Mouse (Mus musculus): ENCODE results near the gene Adam11.

Adam11 gene

DNA sequence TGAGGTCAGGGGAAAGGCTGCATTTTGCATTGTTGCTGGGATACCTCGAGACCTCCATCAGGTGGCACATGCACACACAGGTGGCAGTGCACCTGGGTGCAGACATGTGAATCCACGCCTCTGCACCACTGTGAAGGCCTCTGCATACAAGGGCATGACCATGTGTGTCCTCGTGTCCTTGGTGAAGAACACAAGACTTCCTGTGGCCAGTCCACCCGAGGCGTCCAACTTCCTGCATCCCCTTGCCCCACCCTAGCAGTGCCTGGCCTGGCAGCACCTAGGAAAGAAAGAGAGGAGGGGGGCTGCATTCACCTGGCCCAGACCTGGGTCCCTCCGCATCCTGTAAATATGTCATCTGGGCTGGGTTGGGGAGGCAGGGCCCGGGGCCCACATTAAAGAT, 18.6 kb downstream of the Adam11 start:
- no peak for DNase-seq

DNA sequence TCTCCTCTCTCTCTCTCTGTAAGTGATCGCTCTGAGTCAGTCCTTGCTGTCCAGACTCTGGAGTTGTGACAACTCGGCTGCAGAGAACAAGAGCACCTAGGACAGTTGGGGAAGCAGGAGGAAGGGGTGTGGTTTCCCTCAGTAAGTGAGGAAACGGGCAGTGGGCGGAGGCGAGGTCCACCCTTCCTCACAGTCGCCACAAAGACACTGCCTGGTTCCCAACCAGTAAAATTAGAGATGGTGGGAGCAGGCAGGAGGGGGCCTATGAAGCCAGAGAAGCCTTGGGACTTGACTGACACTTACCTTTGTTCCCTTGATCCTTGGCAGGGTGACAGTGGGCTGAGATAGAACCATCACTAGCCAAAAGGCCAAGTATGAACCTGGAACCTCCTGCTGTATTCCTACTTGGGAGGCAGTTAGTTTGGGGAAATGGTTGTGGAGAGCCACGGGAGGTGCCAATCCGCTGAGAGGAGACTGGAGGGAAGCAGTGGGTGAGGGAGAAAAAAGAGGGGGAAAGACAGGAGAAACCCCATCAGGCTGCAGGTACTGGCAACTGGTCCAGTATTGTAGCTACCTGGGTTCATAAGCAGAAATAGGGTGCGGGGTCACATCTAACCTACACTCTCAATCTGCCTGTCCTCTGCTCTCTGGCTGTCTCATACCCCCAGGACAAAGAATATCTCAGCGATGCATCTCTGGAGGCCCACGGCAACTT, 19.2 kb downstream of the Adam11 start:
- DNase-seq = peak; percentile 58

DNA sequence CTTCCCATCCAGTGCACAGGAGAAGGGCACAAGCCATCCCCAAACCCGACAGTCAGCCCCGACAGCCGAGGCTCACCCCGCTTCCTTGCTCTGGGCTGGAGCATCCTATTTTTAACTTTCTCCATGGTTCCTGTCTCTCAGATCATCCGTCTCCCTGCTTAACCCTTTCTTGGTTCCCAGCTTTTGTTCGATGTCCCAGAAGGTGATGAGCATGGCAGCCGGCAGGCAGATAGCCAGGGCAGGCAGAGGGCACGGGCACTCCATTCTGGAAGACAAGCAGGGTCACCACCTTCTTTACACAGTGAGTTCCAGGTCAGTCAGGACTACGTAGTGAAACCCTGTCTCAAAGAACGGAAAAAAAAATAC, 19.7 kb downstream of the Adam11 start:
- DNase-seq = no peak

DNA sequence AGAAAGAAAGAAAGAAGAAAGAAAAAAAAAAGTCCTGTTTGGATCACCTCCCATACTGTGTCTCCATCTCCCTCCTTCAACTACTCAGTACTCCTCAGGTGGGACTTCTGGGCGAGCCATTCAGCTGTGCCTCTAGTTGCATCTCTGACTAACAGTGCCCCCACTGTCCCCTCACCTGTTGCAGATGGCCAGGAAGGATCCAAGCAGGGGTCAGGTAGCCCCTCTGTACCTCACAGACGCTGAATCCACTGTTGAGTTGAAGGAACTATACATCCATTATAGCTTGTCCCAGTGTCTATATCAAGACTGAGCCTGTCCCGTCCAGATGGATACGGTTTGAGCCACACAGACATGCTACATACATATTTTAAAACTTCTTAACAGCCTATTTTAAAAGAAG, 20.3 kb downstream of the Adam11 start:
- DNase-seq = no peak

DNA sequence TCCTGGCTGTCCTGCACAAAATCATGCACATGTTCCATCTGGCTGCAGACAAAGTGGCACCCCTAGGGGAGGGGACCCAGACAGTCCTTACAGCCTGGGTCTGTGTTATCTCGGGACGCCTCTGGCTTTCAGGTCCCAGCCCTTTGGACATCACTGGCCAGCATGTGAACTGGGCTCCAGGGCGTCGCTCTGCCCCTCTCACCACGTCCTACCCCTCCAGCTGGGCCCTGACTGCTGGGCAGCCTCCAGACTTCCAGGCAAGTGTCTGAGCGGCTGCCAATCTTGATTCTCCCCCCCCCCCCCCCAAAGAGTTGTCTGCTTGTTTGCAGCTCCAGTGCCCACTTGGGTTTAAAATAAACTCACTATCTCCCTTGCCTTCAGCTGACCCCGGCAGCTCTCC, 22.2 kb downstream of the Adam11 start:
- DNase-seq = no peak

DNA sequence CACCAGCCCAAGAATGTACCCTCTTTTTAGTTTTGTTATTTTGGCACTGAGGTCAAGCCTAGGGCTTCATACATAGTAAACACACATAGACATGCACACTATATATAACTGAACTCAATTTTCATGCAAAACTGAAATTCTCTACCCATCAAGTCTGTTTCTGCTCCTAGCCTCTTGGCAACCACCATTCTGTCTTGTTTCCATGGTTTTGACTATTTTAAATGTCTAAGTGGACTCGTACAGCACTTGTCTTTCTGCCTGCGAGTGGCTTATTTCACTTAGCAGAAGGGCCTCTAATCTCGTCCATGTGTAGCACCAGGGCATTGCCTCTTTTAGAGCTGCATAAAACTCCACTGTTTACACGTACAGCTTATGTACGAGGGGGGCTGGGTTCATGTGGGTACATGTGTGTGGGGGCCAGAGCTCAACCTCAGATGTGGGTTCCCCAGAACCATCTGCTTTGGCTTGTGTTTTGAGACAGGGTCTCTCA, 26.5 kb downstream of the Adam11 start:
- DNase-seq = no peak

DNA sequence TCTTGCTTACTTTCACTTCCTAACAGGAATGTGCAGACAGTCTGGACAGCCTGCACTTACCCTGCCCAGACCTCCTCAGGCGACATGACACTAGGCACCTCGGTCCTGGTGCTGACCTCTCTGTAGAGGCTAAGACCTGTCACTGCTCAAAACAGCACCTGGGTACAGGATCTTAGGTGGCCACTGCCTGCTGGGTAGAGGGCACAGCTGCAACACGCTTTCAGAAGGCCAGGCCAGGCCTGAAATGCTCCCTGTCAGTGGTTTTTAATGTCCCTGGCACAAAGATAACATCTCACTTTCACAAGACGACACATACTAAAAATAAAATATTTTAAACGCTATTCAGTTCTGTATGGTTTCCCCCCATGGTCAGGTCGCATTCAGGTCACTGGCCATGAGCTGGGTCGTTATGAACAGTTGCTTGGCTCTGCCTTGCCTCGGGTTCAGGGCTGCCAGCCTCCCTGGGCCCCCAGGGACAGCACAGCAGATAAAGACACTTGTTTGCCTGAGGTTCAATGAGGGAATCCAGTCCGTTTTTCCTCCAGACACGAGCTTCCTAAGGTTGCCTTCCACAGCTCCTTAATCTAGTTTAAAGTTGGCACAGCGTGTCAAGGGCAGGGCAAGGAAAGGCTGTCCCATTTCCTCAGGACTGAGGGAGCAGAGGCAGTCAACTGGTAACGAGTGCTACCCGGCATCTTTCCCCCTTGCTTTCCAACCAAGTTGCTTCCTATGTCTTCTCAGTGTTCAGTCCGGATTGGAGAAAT, 30.6 kb downstream of the Adam11 start:
- DNase-seq = no peak

DNA sequence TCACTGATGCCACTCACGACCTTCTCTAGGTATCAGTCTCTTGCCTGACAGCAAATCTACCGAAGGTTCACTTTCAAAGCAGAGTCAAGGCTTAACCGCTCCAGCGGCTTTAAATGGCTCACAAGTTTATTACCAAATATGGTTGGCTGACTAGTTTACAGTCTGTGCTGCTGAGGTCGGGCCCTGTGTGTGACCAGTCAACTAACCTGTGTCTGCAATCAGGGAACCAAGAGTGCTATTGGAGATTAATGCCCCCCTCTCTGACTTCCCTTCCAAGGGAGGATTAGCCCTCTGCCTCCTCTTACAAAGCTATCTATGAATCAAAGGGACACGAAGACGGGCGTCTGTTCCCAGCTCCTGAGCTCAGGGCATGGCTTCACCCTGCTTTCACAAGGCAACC, 32.9 kb downstream of the Adam11 start:
- no peak for DNase-seq

DNA sequence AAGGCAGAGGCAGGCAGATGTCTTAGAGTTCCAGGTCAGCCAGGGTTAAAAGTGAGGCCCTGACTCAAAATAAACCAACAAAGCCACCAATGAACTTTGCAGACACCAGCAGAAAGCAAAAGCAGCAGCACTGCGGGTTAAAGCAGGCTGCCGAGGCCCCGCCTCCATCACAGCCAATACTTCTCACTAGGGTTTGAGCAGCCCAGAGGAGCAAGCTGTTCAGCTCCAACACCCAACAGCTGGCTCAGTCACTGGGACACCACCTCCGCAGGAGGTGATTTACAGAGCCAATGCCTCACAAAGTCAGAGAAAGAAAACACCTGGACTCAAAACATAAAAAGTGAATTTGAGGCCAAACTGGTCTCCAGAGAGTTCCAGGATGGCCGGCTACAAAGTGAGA, 42.2 kb downstream of the Adam11 start:
- no peak for DNase-seq

DNA sequence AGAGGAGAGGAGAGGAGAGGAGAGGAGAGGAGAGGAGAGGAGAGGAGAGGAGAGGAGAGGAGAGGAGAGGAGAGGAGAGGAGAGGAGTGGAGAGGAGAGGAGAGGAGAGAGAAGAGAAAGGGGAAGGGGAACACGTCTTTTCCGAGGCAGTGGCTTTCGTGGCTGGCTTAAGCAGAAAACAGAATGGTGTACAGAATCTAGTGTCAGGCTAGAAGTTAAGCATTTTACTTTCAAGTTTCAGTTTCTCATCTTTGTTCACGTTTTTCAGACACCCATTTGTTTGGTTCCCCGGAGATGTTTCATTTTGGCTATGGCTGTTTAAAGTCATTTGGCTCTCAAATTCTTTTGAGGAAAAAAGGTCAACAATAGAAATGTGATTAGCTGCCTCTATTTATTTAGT, 47.0 kb downstream of the Adam11 start:
- no peak for DNase-seq

DNA sequence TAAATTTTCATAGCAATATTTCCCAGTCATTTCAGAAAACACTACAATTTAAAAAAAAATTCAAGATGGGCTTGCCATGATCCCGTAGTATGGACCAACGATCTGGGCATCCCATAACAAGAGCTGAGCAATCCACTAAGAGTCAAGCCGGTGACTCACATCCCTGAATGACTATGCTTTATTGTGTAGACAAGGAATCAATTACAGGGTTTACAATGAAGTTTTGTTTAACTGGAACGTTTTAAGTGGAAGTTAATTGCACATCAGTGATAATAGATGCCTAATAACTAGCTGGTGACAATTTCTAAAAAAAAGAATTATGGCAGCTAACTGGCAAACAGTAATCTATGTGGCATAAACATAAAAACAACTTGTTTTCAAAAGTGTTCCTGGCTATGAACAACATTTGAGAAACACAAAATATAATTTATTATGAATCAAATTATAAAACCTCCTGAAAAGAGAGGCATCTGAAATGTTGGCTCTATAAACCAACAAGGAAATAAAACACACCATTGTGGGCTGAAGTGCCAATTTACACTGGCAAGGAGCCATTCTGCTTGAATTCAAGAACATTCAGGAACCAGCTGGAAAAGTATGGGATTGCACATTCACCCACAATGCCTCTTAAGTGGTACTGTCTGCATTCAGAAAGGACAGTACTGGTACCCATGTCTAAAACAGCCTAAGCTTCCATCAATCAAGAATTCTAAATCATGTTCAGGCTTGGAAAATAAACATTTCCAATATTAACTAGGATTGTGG, 49.7 kb downstream of the Adam11 start:
- DNase-seq = no peak

DNA sequence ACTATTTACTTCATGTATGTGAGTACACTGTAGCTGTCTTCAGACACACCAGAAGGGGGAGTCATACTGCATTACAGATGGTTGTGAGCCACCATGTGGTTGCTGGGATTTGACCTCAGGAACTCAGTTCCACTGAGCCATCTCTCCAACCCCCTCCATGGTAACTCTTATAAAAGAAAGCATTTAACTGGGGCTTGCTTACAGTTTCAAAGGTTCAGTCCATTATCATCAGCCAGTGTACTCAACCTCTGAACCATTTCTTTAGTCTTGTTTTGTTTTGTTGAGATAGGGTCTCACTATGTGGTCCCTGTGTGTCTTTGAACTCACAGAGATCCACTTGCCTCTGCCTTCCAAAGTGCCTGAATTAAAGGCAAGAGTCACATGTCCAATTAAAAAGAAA, 53.6 kb downstream of the Adam11 start:
- no peak for DNase-seq

DNA sequence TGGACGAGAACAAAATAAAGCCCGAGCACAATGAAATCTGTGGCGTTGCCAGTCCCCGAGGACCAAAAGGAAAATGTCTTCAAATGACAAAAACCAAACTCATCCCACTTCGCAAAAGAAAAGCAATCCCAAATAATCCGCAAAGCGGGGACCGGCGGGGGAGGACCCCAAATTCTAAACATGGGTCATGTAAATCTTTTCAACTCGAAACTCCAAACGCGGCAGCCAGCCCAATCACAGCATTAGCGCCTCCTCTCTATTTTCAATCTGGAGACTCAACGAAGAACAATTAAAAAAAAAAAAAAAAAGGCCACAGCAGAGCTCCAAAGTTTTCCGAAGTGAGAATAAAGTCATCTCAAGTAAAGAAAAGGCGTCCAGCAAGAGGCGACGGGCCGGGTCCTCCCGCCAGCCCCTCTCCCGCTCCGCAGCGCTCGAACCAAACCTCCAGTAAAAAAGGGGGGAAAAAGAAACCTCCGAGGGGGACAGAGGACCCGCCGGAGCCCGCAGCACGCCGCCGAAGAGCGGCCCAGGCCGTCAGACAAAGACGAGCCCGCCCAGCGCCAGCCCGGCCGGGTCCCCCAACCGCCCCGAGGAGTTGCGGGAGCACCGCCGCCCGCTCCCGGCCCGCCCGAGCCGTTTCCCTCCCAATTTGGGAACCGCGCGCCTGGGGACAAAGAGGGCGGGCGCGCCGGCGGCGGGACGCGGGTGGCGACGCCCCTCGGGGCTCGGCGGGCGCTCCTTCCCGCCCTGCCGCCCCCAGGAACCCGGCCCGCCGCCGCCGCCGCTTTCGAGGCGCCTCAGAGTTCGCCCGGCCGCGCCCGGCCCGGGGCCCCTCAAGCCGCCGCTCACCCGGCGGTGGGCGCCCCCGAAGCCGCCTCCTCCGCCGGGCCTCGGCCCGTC, 57.1 kb downstream of the Adam11 start:
- DNase-seq = no peak

DNA sequence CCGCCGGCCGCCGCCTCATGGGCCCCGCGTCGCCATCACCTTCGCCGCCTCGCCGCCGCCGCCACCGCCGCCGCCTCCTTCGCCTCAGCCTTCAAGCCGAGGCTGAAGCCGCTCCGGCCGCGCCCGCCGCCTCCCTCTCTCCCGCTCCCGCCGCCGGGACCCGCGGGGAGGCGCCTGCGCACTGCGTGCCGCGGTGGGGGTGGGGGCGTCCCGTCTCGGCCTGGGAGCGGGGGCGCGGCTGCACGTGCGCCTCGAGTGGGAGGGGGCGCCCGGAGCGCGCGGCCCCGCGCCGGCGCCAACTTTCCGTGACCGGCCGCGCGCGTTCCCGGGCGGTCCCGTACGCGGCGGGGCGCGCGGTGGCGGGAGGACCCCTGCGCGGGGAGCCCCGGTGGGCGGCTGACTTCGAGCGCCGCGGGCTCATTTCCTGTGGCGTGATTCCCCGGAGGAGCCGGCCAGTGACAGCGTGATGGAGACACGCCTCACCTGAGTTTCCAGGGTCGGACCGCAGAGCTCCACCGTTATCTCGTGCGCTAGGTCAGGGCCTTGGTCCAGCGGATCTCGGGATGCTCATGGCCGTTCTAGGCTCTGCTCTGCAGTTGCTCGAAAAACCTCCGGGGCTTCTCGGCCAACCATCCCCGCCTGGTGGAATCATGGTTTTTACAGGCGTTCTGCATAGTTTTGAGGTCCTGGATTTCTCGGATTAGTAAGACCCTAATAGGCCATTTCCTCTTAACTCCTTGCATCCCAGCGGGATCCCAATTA, 58.0 kb downstream of the Adam11 start, which contains the start of gene Gjc1:
Gjc1 (minus strand) TSS at position 680 of the 762 bp plus-strand sequence.
- peak; percentile 45 for DNase-seq

DNA sequence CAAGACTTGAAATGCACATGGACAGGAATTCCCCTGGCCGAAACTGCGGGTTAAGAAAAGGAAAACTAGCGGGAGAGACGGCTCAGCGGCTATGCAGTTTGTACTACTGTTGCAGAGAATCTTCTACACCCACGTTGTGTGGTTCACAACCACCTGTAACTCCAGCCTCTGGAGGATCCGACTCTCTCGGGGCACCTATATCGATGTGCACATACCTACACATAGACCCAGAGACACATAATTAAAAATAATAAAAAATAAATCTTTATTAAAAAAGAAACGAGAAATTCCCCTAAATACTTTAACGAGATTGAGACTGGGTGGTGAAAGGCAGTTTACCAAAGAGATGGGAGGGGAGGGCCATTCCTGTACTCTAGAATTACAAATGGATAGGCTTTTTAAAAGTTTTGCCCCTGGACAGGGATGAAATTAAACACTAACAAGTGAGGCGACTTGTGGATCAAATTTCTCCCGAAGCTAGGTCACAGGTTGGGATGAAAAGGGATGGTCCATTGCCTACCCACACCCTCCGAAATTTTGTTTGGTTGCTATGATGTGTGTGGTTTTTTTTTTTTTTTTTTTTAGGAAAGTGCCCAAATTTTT, 58.6 kb downstream of the Adam11 start:
- no peak for DNase-seq

DNA sequence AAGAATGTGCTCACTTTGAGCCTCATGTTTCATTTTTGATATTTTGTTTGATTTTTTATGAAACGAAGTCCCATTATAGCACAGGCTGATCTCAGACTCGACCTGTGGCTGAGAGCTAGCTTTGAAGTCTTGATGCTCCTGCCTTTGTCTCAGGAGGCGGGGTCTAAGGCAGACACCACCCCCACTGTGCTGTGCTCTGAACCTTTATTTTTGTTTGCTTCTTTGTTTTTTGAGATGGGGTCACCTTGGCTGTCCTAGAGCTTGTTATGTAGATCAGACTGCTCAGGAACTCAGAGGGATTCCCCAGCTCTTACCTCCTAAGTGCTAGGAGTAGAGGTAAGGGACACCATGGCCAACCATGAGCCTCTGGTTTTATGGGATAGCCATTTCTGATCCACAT, 59.2 kb downstream of the Adam11 start:
- DNase-seq = no peak

DNA sequence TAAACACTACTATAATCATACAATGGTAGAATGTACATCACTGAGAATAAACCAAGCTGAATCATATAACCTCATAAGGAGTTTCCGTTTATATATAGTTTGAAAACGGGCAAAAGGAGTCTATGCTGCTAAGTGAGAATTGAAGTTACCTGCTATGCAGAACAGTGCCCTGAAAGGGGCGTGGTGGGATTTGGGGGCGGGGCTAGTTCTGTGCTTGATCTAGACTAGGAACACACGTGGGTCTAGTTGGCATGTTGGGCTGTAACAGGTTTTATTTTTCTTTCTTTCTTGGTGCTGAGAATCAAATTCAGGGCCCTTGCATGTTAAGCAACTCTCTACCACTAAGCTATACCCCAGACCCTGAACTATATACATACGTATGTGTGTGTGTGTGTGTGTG, 60.0 kb downstream of the Adam11 start:
- no peak for DNase-seq

DNA sequence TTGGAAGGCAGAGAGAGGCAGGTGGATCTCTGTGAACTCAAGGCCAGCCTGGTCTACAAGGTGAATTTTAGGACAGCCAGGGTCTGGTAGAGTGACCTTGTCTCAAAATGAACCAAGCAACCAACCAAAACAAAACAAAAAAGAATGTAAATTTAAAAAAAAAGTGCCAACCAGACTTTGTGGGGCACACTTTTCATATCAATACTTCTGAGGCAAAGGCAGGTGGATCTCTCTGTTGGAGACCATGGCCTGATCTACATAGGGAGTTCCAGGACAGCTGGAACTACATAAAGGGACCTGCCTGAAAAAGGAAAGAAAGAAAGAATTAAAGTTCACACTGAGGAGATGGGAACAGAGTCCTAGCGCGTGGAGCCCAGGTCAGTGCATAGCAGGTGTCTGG, 65.2 kb downstream of the Adam11 start:
- DNase-seq = no peak

DNA sequence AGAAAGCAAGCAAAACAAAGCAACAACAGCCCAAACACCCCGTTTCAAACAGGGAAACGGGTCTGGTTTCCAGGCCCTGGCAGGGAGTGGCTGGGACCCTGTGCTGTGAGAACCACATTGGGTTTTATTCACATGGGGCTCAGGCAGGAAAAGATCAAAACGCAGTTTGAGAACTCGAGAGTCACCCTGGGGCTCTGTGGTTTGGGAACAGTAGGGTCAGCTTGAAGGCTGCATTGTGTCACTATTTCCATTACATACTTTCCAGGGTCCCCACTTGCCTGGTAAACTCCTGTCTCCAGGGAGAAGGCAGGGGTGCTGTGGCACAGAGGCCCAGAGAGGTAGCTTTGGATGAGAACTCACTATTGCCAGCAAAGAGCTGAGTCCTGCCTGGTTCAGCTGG, 65.9 kb downstream of the Adam11 start:
- no peak for DNase-seq

All from kidney, adult 9 months (tissue).